Mouse (Mus musculus) ES-E14 (cell line): Measurements from ENCODE around the gene Sgsm3. TPM values are rescaled to one million over a fixed set of nuclear protein-coding genes. Genes with fewer than 3 reads are reported as not detected.

Experiments used
- DNase-seq: peaks from one replicate; pipeline ENCODE4 v3.0.0-alpha.2; 2013; ENCODE audit warnings: low read depth, low spot score
- H3K27ac ChIP-seq: 2 replicates; pipeline ENCODE4 v1.5.1; 2012; ENCODE audit warnings: low read depth, mild to moderate bottlenecking, low read length, moderate library complexity, mixed read lengths; ENCODE audit not compliant: poor library complexity, insufficient read depth, severe bottlenecking
- H3K36me3 ChIP-seq: 2 replicates; pipeline ENCODE4 v1.6.1; 2012; ENCODE audit warnings: mild to moderate bottlenecking, low read length, moderate library complexity, mixed read lengths; ENCODE audit not compliant: control insufficient read depth, poor library complexity, insufficient read depth, severe bottlenecking
- H3K4me1 ChIP-seq, 2 experiments: fragments of 150-350 bp in 1 of 2; sonication (generic) in 1 of 2; 2 replicates each; pipeline ENCODE4 v1.6.1; 2012; ENCODE audit warnings: low read length in 2 of 2, mild to moderate bottlenecking in 1 of 2, mixed read lengths in 1 of 2; ENCODE audit not compliant: control insufficient read depth in 2 of 2, insufficient read depth in 2 of 2, poor library complexity in 1 of 2
- H3K4me3 ChIP-seq, 2 experiments: fragments of 150-350 bp in 1 of 2; sonication (generic) in 1 of 2; 2 replicates each; pipeline ENCODE4 v1.5.1; 2012; ENCODE audit warnings: low read length in 2 of 2, low read depth in 1 of 2, mild to moderate bottlenecking in 1 of 2, mixed read lengths in 1 of 2; ENCODE audit not compliant: insufficient read depth in 1 of 2, poor library complexity in 1 of 2, severe bottlenecking in 1 of 2
- H3K9ac ChIP-seq: 2 replicates; pipeline ENCODE4 v1.6.1; 2012; ENCODE audit warnings: low read depth, mild to moderate bottlenecking, low read length, mixed read lengths; ENCODE audit not compliant: poor library complexity, insufficient read depth, severe bottlenecking
- H3K9me3 ChIP-seq: fragments of 150-350 bp; sonication (generic); 2 replicates; pipeline ENCODE4 v1.6.1; 2012; ENCODE audit warnings: low read depth, mild to moderate bottlenecking, low read length; ENCODE audit not compliant: control insufficient read depth, insufficient read depth
- CHD2 ChIP-seq: IDR thresholded peaks from 2 replicates; pipeline ENCODE4 v1.6.1; 2014; ENCODE audit warnings: mild to moderate bottlenecking, low read depth, low read length, inconsistent platforms
- HCFC1 ChIP-seq: IDR thresholded peaks from 2 replicates; pipeline ENCODE4 v1.6.1; 2012; ENCODE audit warnings: low read length, inconsistent platforms, borderline replicate concordance; ENCODE audit not compliant: insufficient read depth
- MAFK ChIP-seq: IDR thresholded peaks from 2 replicates; pipeline ENCODE4 v1.6.1; 2014; ENCODE audit warnings: mild to moderate bottlenecking, low read depth, low read length, inconsistent platforms; ENCODE audit not compliant: insufficient read depth
- ZC3H11A ChIP-seq: IDR thresholded peaks from 2 replicates; pipeline ENCODE4 v1.6.1; 2012; ENCODE audit warnings: low read depth, mild to moderate bottlenecking, inconsistent platforms, low read length, borderline replicate concordance
- ZNF384 ChIP-seq: IDR thresholded peaks from 2 replicates; pipeline ENCODE4 v1.6.1; 2012; ENCODE audit warnings: low read depth, low read length, inconsistent platforms
- in situ Hi-C, 2 experiments: fragments of 600-800 bp; cut with MboI; formaldehyde crosslinking; loops; one replicate each; pipeline ENCODE4 v1.15.1; 2025; ENCODE audit warnings: low sequenced_read_pairs in 2 of 2, inconsistent platforms in 1 of 2; ENCODE audit not compliant: unreplicated experiment in 2 of 2
- total RNA-seq: library from RNA; depleted of rRNA; stranded (reverse); fragments of 300-350 nt; gene quantifications from 2 replicates; pipeline ENCODE4 v1.2.3, GENCODE M21; 2012

Sgsm3 gene
- total RNA-seq, 1 experiment: 51.6 TPM

GRCm38 (mm10) chr15:80997077-80997476, 19.5 kb downstream of the Sgsm3 start:
- in situ Hi-C loops: no loop called here
- Histone ChIP-seq H3K9ac (no peak overlapping the region), H3K27ac (no peak overlapping the region), H3K36me3 (no peaks in the 10 kb centered on the region), H3K9me3 (no peaks in the 10 kb centered on the region), H3K4me3 (no peak overlapping the region), H3K4me1 (peaks cover 0 to 5% of the 10 kb centered on the region in 2 experiments; a peak in 1 of 4 replicates)
- DNase-seq: no peak
- TF ChIP-seq MAFK: no peak
- no peak for TF ChIP-seq CHD2
- no peak for TF ChIP-seq ZC3H11A
- TF ChIP-seq HCFC1: no peak
- TF ChIP-seq ZNF384: no peak

GRCm38 (mm10) chr15:81000419-81001138, 23.0 kb downstream of the Sgsm3 start:
- H3K27ac ChIP-seq: no peak overlapping the region
- H3K9ac ChIP-seq: no peak overlapping the region
- H3K36me3 ChIP-seq: no peaks in the 10 kb centered on the region; the same call in 1 of the 2 replicates
- TF ChIP-seq HCFC1: no peak
- peak; percentile 84 for TF ChIP-seq ZNF384
- in situ Hi-C loops: no loop called here
- H3K4me3 ChIP-seq: no peak overlapping the region
- peaks cover 0 to 5% of the 10 kb centered on the region in 2 experiments; a peak in 1 of 4 replicates for H3K4me1 ChIP-seq
- no peak for DNase-seq
- no peaks in the 10 kb centered on the region for H3K9me3 ChIP-seq

DNA sequence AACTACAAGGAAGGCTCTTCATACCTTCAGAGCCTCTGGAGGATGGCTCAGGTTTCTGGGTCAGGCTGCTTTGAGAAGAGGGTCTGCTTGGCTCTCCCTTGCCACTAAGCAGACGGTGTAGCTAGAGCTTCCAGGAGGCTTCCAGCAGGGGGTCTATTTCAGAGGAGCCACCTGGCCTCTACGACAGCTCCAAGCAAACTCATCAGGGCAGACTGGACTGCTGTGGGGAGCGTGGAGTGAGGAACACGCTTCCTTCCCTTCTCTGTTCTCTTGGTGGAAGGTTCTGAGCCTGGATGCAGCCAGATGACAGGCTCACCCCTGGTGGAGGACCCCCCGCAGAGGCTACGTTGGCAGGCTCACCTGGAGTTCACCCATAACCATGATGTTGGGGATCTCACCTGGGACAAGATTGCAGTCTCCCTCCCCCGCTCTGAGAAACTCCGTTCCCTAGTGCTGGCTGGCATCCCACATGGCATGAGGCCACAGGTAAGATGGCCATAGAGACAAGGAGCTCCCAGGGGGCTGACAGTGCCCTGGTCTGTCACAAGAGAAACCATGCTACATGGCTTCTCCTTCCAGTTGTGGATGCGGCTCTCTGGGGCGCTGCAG, 28.7 kb downstream of the Sgsm3 start:
- in situ Hi-C loops: no loop called here
- no peak overlapping the region for H3K4me3 ChIP-seq
- H3K4me1 ChIP-seq: peaks cover 0 to 6% of the 10 kb centered on the region in 2 experiments; a peak in 1 of 4 replicates
- H3K9ac ChIP-seq: no peak overlapping the region
- DNase-seq: no peak
- peaks cover 16% of the 10 kb centered on the region; the same call in 1 of the 2 replicates for H3K36me3 ChIP-seq
- H3K27ac ChIP-seq: no peak overlapping the region
- TF ChIP-seq MAFK: no peak
- TF ChIP-seq HCFC1: no peak
- no peak for TF ChIP-seq CHD2
- TF ChIP-seq ZNF384: no peak
- TF ChIP-seq ZC3H11A: no peak
- no peaks in the 10 kb centered on the region for H3K9me3 ChIP-seq

DNA sequence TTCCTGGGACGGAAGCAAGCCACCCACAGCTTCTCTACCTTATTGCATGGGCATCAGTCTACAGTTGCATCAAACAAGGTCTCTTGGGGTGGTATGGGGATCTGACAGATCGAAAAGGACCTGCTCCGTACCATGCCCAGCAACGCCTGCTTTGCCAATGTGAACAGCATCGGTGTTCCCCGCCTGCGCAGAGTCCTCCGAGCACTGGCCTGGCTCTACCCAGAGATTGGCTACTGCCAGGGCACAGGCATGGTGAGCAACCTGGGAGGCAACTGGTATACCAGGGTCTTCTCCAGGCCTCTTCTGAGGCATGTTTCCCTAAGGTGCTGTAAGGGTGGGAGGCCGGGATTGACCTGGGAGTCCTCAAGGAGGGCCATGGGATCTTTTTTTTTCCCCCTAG, 29.8 kb downstream of the Sgsm3 start:
- Histone ChIP-seq H3K4me3 (no peak overlapping the region), H3K27ac (no peak overlapping the region), H3K9ac (no peak overlapping the region), H3K36me3 (peaks cover 16% of the 10 kb centered on the region; the same call in 1 of the 2 replicates), H3K4me1 (peaks cover 0 to 6% of the 10 kb centered on the region in 2 experiments; a peak in 1 of 4 replicates), H3K9me3 (no peaks in the 10 kb centered on the region)
- no peak for DNase-seq
- in situ Hi-C loops: no loop called here
- TF ChIP-seq MAFK: no peak
- no peak for TF ChIP-seq HCFC1
- TF ChIP-seq ZC3H11A: no peak
- no peak for TF ChIP-seq ZNF384
- TF ChIP-seq CHD2: no peak
